Mouse (Mus musculus): ENCODE data around the gene Gm43720. TPM values are rescaled to one million over a fixed set of nuclear protein-coding genes. Genes with fewer than 3 reads are reported as not detected.

Gm43720 gene
- polyA plus RNA-seq, 1 experiment from 2014 or later, result 0.09 TPM

DNA sequence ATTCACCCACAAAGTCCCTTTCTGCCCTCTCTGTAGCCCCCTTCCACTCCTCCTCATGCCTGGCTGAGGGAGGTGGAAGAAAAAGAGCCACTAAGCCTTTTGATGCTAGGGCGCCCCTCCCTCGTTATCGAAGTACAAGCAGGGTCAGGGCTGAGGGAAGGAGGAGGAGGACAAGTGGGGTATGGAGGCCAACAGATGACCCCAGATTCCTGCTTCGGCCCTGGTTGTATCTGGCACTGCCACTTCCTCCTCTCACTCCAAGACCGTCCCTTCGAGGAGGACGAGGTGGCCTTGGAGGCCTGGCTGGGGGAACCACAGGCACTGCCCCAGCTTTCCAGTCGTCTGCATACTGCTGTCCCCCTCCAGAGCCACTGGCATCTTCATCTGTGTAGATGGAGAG lies 5.6 kb downstream of the Gm43720 start:
- 63% methylated on average over 8 of the region's 8 CpGs for WGBS
- no peak overlapping the region; the same call in 1 of the 2 replicates for H3K4me3 ChIP-seq
- peaks cover 86% of the 10 kb centered on the region for H3K4me1 ChIP-seq
- peaks cover 51% of the 10 kb centered on the region for H3K27me3 ChIP-seq (ENCODE audit: poor library complexity, severe bottlenecking)
- H3K36me3 ChIP-seq (replicated peaks), result peaks cover 45% of the 10 kb centered on the region
- H3K9me3 ChIP-seq, result no peaks in the 10 kb centered on the region
- H3K27ac ChIP-seq, result no peak overlapping the region
- DNase-seq (ENCODE audit: extremely low spot score, low spot score), result no peak

DNA sequence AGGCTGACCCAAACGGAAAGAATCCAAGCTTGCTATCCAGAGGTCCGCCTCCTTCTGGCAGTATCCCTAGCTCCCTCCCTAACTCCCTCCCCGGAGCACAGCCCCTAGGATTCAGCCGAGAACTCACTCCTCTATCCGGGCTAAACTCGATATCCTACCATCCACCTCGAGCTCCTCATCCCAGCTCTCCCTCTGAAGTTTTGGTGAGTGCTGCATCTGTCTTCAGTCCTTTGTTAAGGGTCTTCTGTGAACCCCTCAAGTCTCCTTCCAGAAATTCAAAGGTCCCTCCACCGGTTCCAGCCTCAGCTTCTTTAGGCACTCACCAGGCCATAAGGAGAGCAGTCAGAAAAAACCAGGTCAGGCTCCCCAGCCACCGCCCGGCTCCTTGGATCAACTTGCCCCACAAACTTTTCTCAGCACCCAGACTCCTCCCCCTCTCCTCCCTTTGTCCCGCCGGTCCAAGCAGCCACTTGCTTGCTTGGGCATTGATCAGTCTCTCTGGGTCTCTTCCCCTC lies 7.3 kb downstream of the Gm43720 start, which contains the start of gene Gal3st4:
TSS of gene Gal3st4 (minus strand) at position 432 of the 515 bp plus-strand sequence.
- H3K4me1 ChIP-seq, result peaks cover 68% of the 10 kb centered on the region
- H3K27ac ChIP-seq, result peak within 1 kb of the TSS; percentile 79
- peaks cover 33% of the 10 kb centered on the region for H3K36me3 ChIP-seq (replicated peaks)
- DNase-seq (ENCODE audit: extremely low spot score, low spot score), result peak; percentile 57
- peaks cover 51% of the 10 kb centered on the region for H3K27me3 ChIP-seq (ENCODE audit: poor library complexity, severe bottlenecking)
- peak within 1 kb of the TSS; percentile 44 for H3K4me3 ChIP-seq
- WGBS, result 3% methylated on average over 12 of the region's 12 CpGs
- H3K9me3 ChIP-seq, result no peaks in the 10 kb centered on the region

DNA sequence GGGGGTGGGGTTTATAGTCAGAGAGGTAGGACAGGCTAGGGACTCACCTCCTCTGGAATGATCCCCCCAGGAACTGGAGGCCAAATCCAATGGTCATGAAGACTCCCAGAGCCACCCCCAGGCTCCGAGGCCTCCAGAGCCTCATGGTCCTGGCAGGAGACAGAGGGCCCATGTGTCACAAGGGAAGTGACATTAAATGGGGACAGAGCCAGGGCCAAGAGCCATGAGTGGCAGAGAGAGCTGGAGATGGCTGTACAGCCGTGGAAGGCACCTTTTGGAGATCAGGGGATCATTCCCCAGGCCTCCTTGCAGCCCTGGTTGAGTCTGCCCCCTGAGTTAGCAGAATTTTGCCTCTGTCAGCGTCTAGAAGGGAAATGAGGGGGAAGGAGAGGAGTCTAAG lies 8.5 kb downstream of the Gm43720 start:
- no peak overlapping the region for H3K27ac ChIP-seq
- 46% methylated on average over 3 of the region's 3 CpGs for WGBS
- no peak for DNase-seq (ENCODE audit: extremely low spot score, low spot score)
- peaks cover 56% of the 10 kb centered on the region for H3K4me1 ChIP-seq
- peaks cover 39% of the 10 kb centered on the region for H3K27me3 ChIP-seq (ENCODE audit: poor library complexity, severe bottlenecking)
- no peak overlapping the region for H3K4me3 ChIP-seq
- H3K9me3 ChIP-seq, result no peaks in the 10 kb centered on the region
- peaks cover 25% of the 10 kb centered on the region for H3K36me3 ChIP-seq (replicated peaks)

DNA sequence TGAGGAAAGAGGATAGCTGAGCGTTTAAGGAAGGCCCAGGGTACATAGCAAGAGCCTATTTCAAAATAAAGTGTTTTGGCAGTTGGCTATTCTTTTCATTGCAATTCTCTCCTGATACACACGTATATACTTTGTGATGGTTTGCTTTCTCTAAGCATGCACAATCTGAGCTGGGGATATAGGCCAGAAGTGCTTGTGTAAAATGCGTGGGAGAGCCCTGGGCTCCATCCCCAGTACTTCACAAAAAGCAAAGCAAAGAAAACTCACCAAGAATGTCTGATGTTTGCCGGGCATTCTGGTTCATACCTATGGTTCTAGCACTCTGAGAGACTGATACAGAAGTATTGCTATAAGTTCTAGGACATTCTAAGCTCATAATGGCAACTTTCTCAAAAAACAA lies 10.8 kb downstream of the Gm43720 start:
- 84% methylated on average over 4 of the region's 4 CpGs for WGBS
- peaks cover 44% of the 10 kb centered on the region for H3K4me1 ChIP-seq
- DNase-seq (ENCODE audit: extremely low spot score, low spot score), result no peak
- no peak overlapping the region for H3K4me3 ChIP-seq
- H3K36me3 ChIP-seq (replicated peaks), result peaks cover 14% of the 10 kb centered on the region
- H3K27ac ChIP-seq, result no peak overlapping the region
- no peaks in the 10 kb centered on the region for H3K9me3 ChIP-seq
- peaks cover 25% of the 10 kb centered on the region for H3K27me3 ChIP-seq (ENCODE audit: poor library complexity, severe bottlenecking)

DNA sequence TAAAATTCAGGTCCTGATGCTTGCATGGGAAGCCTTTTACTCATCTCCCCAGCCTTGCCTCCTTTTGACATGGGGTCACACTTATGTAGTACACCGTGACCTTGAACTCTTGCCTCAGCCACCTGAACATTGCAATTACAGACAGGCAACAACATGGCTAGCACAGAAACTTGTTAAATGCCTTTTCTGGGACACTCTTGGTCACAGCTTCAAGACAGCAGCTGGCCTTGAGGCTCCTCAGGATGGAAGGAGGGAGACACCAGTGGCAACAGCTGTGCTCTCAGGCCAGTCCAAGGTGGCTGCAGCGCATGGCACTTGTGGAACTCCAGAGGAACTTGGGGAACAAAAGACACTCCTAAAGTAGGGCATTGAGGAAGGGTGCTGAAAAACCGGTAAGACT lies 12.6 kb downstream of the Gm43720 start:
- H3K4me3 ChIP-seq, result no peak overlapping the region
- 86% methylated on average over 3 of the region's 3 CpGs for WGBS
- no peaks in the 10 kb centered on the region for H3K9me3 ChIP-seq
- H3K36me3 ChIP-seq (replicated peaks), result peaks cover 19% of the 10 kb centered on the region
- peaks cover 40% of the 10 kb centered on the region for H3K4me1 ChIP-seq
- H3K27ac ChIP-seq, result no peak overlapping the region
- H3K27me3 ChIP-seq (ENCODE audit: poor library complexity, severe bottlenecking), result peaks cover 17% of the 10 kb centered on the region
- DNase-seq (ENCODE audit: extremely low spot score, low spot score), result no peak

DNA sequence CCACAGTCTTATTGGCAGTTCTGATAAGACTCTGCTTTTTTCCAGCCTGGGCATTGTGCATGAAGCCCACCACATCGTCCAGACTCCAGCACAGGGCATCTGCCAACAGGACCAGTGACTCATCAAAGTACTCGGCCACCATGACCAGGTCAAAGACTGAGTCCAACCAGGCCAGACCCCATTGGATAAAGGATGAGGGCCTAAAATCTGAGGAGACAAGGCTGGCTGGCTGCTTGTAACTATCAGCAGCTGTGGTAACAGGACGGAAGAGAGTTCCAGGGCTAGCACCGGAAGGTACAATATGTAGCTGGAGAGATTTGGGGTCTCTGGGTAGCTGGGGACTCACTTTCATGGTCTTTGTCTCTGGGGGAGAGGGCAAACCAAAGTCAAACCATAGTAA lies 14.0 kb downstream of the Gm43720 start:
- DNase-seq (ENCODE audit: extremely low spot score, low spot score), result no peak
- WGBS, result 96% methylated on average over 4 of the region's 4 CpGs
- no peak overlapping the region for H3K27ac ChIP-seq
- peaks cover 31% of the 10 kb centered on the region for H3K4me1 ChIP-seq
- H3K4me3 ChIP-seq, result no peak overlapping the region
- no peaks in the 10 kb centered on the region for H3K9me3 ChIP-seq
- peaks cover 33% of the 10 kb centered on the region for H3K36me3 ChIP-seq (replicated peaks)
- H3K27me3 ChIP-seq (ENCODE audit: poor library complexity, severe bottlenecking), result peaks cover 3% of the 10 kb centered on the region; the same call in 1 of the 2 replicates

DNA sequence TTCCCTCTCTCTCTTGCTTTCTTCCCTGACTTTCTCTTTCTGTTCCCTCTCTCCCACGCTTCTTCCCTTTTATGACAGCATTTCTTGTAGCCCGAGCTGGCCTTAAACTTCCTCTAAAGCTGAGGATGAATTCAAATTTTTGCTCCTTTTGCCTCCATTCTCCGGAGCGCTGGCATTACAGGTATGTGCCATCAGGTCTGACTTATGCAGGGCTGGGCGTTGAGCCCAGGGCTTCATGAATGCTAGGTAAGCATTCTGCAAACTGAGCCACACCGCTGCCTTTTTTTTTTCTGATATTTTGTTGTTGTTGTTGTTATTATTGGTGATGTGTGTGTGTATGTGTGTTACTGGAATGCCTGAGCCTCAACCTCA lies 15.6 kb downstream of the Gm43720 start:
- Histone ChIP-seq H3K27me3 (ENCODE audit: poor library complexity, severe bottlenecking) (no peaks in the 10 kb centered on the region), H3K36me3 (replicated peaks) (peaks cover 48% of the 10 kb centered on the region), H3K4me3 (peak overlapping the region; percentile 99), H3K4me1 (peaks cover 30% of the 10 kb centered on the region), H3K9me3 (no peaks in the 10 kb centered on the region), H3K27ac (peak overlapping the region; percentile 93)
- WGBS, result 17% methylated on average over 6 of the region's 6 CpGs
- DNase-seq (ENCODE audit: extremely low spot score, low spot score), result no peak

DNA sequence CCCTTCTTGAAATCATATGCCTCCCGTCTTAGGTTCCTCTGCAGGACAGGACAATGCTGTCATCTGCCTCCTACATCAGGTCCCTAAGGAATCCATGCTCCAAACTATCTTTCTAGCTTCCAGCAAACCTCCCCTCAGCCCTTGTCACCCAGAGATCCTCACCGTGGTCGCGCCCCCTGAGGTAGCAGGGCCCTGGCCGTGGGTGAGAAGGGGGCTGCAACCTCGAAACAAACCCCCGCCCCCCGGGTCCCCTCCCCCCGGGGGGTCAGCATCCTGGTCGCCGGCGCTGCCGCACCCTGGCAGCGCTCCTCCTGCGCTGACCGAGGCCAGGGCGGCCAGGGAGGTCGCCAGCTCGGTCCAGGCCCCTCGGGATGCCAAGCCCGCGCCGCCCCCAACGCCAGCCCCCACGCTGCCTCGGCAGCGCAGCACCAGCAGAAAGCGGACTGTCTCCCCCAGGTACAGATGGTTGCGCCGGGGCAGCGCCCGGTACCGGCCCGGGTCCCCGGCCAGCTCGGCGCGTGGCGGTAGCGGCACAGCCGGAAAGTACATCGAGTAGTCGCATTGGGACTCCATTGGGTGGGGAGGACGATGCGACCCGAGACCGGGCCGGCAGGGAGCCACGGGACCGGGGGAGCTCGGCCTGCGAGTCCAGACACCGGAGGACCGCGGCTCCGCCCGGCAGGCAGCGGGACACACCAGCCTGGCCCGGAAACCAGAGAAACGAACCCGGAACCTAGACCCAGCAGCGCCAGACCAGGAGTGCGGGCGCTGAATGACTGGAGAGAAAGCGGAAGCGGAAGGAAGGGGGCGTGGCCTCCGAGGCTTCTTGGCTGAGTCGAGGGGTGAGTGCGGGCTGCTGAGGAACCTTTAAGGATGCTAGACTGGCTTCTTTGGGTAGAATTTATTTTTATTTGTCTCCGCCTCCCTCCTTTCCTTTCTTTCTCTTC lies 16.2 kb downstream of the Gm43720 start, which contains the start of gene BC037034:
TSS of gene BC037034 (minus strand) at position 774 of the 947 bp plus-strand sequence.
- Histone ChIP-seq H3K4me3 (peak within 1 kb of the TSS; percentile 99), H3K36me3 (replicated peaks) (peaks cover 54% of the 10 kb centered on the region), H3K9me3 (no peaks in the 10 kb centered on the region), H3K27ac (peak within 1 kb of the TSS; percentile 93), H3K27me3 (ENCODE audit: poor library complexity, severe bottlenecking) (no peaks in the 10 kb centered on the region), H3K4me1 (peaks cover 30% of the 10 kb centered on the region)
- WGBS, result under 1% methylated on average over 66 of the region's 71 CpGs
- peak; percentile 90 for DNase-seq (ENCODE audit: extremely low spot score, low spot score)

DNA sequence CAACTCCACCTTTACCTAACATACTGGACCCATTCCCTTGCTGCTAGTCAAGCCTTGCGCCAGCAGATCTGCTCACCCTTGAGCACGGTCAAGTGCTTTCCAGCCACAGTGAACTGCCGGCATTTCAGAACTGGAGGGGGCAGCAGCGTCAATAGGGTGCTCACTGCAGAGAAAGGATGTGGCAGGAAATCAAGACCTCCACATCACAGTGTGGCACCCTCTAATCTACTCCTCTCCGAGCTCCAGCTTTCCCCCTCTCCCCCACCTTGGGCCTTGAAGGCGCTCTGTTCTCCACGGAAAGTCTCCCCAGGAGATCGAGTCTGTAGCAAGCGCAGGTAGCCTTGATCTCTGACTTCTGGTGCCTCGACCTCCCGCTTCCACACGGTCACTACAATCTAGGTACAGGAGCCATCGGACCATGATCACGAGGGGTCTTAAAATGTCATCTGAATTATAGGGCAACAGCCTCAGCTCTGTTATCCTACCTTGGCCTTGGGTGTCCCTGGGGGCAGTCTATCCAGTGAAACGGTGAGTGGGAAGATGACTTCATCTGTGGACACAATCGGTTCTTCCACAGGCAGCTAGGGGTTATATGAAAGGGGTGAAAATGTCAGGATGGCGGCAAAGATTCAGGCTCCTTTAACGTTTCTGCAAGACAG lies 17.0 kb downstream of the Gm43720 start:
- no peak for DNase-seq (ENCODE audit: extremely low spot score, low spot score)
- Histone ChIP-seq H3K4me3 (peak overlapping the region; percentile 99), H3K27me3 (ENCODE audit: poor library complexity, severe bottlenecking) (no peaks in the 10 kb centered on the region), H3K9me3 (no peaks in the 10 kb centered on the region), H3K27ac (peak overlapping the region; percentile 93), H3K4me1 (peaks cover 30% of the 10 kb centered on the region), H3K36me3 (replicated peaks) (peaks cover 62% of the 10 kb centered on the region)
- 72% methylated on average over 18 of the region's 18 CpGs for WGBS

DNA sequence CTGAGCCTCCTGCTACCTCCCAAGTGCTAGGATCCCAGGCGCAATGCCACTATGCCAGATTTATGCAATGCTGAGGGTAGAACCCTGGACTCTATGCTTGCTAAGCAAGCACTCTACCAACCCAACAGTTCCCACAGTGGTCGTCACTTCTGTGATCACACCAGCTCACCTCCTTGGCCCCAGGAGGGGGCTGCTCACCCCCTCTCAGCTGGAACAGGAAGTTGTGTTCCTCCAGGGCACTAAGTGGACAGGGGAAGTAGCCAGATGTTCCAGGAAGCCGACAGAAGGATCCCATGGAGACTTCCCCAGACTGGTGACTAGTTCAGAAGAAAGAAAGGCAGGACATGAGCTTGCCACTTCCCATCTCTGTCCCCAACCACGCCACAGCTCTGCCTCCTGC lies 17.8 kb downstream of the Gm43720 start:
- 74% methylated on average over 4 of the region's 4 CpGs for WGBS
- H3K4me3 ChIP-seq, result peak overlapping the region; percentile 99; the same call in 1 of the 2 replicates
- DNase-seq (ENCODE audit: extremely low spot score, low spot score), result no peak
- peaks cover 30% of the 10 kb centered on the region for H3K4me1 ChIP-seq
- H3K27me3 ChIP-seq (ENCODE audit: poor library complexity, severe bottlenecking), result no peaks in the 10 kb centered on the region
- H3K36me3 ChIP-seq (replicated peaks), result peaks cover 66% of the 10 kb centered on the region
- H3K27ac ChIP-seq, result no peak overlapping the region
- H3K9me3 ChIP-seq, result no peaks in the 10 kb centered on the region

DNA sequence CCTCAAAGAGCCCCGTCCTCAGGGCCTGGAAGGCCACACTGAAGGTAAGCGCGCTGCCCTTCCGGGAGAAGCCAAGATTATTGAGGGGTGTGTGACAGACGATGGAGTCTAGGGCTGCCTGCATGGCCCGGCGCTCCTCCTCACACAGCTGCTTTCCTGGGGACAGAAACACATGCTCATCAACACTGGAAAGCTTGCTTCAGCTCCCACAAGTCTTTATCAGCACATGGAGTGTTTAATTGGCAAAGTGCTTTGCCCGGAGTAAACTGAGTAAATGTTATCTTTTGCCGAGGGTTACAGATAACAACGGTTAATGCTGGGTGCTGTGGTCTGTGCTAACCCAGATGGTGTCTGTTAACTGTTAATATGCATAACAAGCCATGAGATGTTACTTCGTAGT lies 18.9 kb downstream of the Gm43720 start:
- Histone ChIP-seq H3K36me3 (replicated peaks) (peaks cover 58% of the 10 kb centered on the region), H3K27me3 (ENCODE audit: poor library complexity, severe bottlenecking) (no peaks in the 10 kb centered on the region), H3K4me3 (peak overlapping the region; percentile 1; the same call in 1 of the 2 replicates), H3K27ac (no peak overlapping the region), H3K9me3 (no peaks in the 10 kb centered on the region), H3K4me1 (peaks cover 41% of the 10 kb centered on the region)
- 90% methylated on average over 11 of the region's 11 CpGs for WGBS
- no peak for DNase-seq (ENCODE audit: extremely low spot score, low spot score)

DNA sequence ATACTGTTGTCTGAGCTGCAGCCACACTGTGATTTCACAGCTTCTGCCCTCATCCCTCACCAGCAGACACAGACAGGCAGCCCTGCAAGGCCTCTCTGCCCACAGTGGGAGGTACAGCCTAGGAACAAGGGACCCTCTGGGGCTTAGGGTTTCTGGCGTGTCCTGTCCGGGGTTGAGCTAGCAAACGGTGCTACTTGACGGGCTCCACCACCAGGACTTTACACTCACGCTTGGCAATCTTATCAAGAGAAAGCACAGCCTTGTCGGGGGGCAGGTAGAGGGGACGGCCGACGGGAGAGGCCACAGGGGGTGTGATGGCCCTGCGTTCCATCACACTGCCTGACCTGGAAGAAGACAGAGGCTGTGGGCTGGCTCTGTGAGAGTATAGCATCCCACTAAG lies 19.7 kb downstream of the Gm43720 start:
- Histone ChIP-seq H3K4me1 (peaks cover 46% of the 10 kb centered on the region), H3K4me3 (no peak overlapping the region), H3K9me3 (no peaks in the 10 kb centered on the region), H3K27ac (no peak overlapping the region), H3K27me3 (ENCODE audit: poor library complexity, severe bottlenecking) (no peaks in the 10 kb centered on the region), H3K36me3 (replicated peaks) (peaks cover 52% of the 10 kb centered on the region)
- DNase-seq (ENCODE audit: extremely low spot score, low spot score), result no peak
- WGBS, result 88% methylated on average over 10 of the region's 10 CpGs

Data from forebrain, embryonic 10.5 days (tissue).